Mouse (Mus musculus) ovary, adult 18-20 months (tissue): ENCODE measurements around the gene Gbf1.

Experiments used
- DNase-seq: peaks from one replicate; pipeline ENCODE4 v3.0.0; 2022; ENCODE audit warnings: low spot score, mixed read lengths

The Gbf1 gene

DNA sequence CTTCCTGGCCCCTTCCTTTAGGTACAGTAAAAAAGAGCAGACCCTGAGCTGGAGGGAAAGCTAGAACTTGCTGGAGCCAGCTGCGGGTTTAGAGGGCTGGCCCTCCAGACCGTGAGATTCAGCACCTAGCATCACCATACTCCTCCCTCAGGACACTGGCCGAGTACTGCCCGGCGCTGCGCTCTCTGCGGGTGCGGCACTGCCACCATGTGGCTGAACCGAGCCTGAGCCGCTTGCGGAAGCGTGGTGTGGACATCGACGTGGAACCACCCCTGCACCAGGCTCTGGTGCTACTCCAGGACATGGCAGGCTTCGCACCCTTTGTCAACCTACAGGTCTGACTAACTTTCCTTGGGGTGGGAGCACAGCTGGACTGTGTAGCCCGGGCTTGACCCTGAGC is 177.6 kb downstream of the Gbf1 start:
- peak; percentile 71 for DNase-seq

GRCm38 (mm10) chr19:46330696-46331095 is 178.4 kb downstream of the Gbf1 start:
- no peak for DNase-seq

- no peak for DNase-seq
These were observed 179.0 kb downstream of the Gbf1 start for GRCm38 (mm10) chr19:46331326-46331725.

DNA sequence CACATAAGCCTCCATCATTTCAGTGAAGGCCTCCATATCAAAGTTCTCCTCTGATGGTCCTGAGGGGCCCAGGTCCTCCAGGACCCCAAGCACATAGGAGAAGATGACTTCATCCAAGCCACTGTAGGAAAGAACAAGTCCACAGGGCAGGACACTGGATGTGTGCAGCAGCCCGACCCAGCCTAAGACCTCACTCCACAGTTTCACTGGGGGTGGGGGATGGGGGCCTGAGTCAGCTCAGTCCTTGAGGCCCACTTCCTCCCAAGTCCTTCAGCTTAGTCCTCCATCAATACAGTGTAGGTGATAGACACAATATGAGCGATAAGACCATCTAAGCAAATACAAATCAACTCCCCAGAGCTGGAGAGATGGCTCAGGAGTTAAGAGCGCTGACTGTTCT is 179.6 kb downstream of the Gbf1 start:
- no peak for DNase-seq

GRCm38 (mm10) chr19:46332721-46333339 is 180.5 kb downstream of the Gbf1 start:
- DNase-seq, result no peak

DNA sequence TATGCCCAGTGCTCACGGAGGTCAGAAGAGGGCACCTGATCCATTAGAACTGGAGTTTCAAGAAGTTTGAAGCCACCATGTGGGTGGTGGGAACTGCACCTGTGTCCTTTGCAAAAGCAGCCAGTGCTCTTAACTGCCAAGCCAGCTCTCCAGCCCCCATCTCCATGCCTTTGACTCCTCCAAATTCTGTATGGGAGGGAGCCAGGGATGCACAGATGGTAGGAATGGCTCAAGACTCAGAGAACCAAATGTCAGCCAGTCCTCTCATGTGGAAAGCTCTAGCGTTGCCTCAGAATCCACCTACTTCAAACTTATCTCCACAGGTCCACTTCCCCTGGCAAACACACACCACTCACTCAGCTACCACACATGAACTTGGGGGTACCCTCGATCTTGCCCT is 181.6 kb downstream of the Gbf1 start:
- DNase-seq, result no peak
